Mouse (Mus musculus): ENCODE data around the gene Zfp239. TPM values are rescaled to one million over a fixed set of nuclear protein-coding genes. Genes with fewer than 3 reads are reported as not detected.

Gene Zfp239
- total and polyA plus RNA-seq, 2 experiments = 0.05 to 0.09 TPM

DNA sequence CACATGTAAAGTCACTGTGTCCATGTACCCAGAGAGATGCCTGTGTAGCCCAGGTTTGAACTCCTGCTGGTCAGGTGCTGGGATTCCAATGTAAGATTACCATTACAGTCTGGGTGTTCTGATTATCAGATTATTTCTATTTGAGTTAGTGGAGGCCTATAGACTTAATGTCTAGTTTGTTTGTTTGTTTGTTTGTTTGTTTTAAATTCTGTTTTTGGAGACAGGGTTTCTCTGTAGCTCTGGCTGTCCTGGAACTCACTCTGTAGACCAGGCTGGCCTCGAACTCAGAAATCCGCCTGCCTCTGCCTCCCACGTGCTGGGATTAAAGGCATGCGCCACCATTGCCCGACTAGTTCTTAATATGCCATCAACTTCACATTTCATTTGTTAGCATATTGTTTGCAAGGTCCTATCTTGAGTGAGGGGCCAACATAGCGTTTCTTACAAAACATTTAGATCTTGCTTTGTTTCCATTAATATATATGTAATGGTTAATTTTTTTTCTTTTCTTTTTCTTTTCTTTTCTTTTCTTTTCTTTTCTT lies 48.3 kb downstream of the Zfp239 start:
- Histone ChIP-seq H3K27ac (replicated peaks; ENCODE audit: insufficient read depth, low read depth, low read length) (no peak overlapping the region), H3K4me1 (ENCODE audit: control insufficient read depth, insufficient read depth, low read length) (peaks cover 16% of the 10 kb centered on the region), H3K4me3 (ENCODE audit: insufficient read depth, low read depth, low read length) (no peak overlapping the region), H3K27me3 (ENCODE audit: control insufficient read depth, insufficient read depth, low read length) (no peaks in the 10 kb centered on the region), H3K79me2 (ENCODE audit: control insufficient read depth, insufficient read depth, low read length) (peaks cover 32% of the 10 kb centered on the region), H3K36me3 (ENCODE audit: control insufficient read depth, insufficient read depth, low read length) (no peaks in the 10 kb centered on the region), H3K9ac (ENCODE audit: low read depth, low read length) (no peak overlapping the region)
- no peak for TF ChIP-seq POLR2A (IDR thresholded peaks at IDR 0.05; ENCODE audit: extremely low read depth, insufficient read depth, low read length)
- no peak for TF ChIP-seq CTCF (IDR thresholded peaks at IDR 0.05; ENCODE audit: low read depth, low read length)
- 79% methylated on average over 6 of the region's 6 CpGs for WGBS
- no peak for DNase-seq (ENCODE audit: extremely low read depth, low read depth, low spot score)

DNA sequence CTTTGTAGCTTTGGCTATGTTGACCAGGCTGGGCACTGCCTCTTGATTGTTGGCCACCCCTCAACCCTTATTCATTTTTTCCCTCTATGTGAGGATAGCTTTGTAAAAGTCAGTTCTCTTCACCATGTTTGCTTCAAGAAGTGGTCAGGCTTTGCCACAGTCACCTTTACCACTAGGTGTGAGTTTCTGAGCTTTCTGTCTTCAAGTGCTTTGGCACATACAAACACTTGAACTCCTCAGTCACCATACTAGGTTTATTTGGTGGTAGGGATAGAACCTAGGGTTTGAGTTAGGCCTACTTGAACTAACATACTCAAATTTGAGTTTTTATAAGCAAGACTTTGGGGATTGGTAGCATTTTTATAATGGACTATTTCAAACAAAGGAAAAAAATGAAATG lies 52.6 kb downstream of the Zfp239 start:
- Histone ChIP-seq H3K9ac (ENCODE audit: low read depth, low read length) (no peak overlapping the region), H3K27me3 (ENCODE audit: control insufficient read depth, insufficient read depth, low read length) (no peaks in the 10 kb centered on the region), H3K36me3 (ENCODE audit: control insufficient read depth, insufficient read depth, low read length) (peaks cover 7% of the 10 kb centered on the region), H3K4me1 (ENCODE audit: control insufficient read depth, insufficient read depth, low read length) (peaks cover 16% of the 10 kb centered on the region), H3K79me2 (ENCODE audit: control insufficient read depth, insufficient read depth, low read length) (peaks cover 29% of the 10 kb centered on the region), H3K4me3 (ENCODE audit: insufficient read depth, low read depth, low read length) (no peak overlapping the region), H3K27ac (replicated peaks; ENCODE audit: insufficient read depth, low read depth, low read length) (no peak overlapping the region)
- TF ChIP-seq POLR2A (IDR thresholded peaks at IDR 0.05; ENCODE audit: extremely low read depth, insufficient read depth, low read length) (no peak), CTCF (IDR thresholded peaks at IDR 0.05; ENCODE audit: low read depth, low read length) (no peak)
- DNase-seq (ENCODE audit: extremely low read depth, low read depth, low spot score) = no peak

DNA sequence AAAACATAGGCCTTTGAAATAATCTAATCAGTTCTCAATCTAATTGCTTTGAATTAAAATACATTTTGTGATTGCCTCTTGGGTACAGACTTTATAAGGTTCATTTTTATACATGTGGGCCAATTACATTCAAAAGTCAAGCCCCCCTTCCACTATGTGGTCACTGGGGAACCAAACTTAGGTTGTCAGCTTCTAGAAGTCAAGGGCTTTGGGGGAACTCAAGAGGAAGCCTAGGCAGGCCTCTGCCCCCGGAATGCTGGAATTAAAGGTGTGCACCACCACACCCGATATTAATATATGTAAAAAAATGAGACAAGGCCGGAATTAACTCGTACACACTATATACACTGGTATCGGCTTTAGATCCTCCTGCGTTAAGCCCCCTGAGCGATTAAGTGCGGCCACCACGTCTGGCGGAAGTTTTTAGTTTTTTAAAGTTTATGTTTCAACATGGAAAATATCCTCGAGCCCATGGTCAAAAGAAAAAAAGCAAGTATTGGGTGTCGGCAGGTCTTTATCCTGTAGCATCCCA lies 54.4 kb downstream of the Zfp239 start:
- WGBS = under 1% methylated on average over 12 of the region's 12 CpGs
- Histone ChIP-seq H3K79me2 (ENCODE audit: control insufficient read depth, insufficient read depth, low read length) (peaks cover 21% of the 10 kb centered on the region), H3K27ac (replicated peaks; ENCODE audit: insufficient read depth, low read depth, low read length) (peak overlapping the region; percentile 89), H3K9ac (ENCODE audit: low read depth, low read length) (peak overlapping the region; percentile 48), H3K4me3 (ENCODE audit: insufficient read depth, low read depth, low read length) (peak overlapping the region; percentile 68), H3K4me1 (ENCODE audit: control insufficient read depth, insufficient read depth, low read length) (peaks cover 16% of the 10 kb centered on the region), H3K36me3 (ENCODE audit: control insufficient read depth, insufficient read depth, low read length) (peaks cover 16% of the 10 kb centered on the region), H3K27me3 (ENCODE audit: control insufficient read depth, insufficient read depth, low read length) (no peaks in the 10 kb centered on the region)
- TF ChIP-seq CTCF (IDR thresholded peaks at IDR 0.05; ENCODE audit: low read depth, low read length) (no peak), POLR2A (IDR thresholded peaks at IDR 0.05; ENCODE audit: extremely low read depth, insufficient read depth, low read length) (no peak)
- DNase-seq (ENCODE audit: extremely low read depth, low read depth, low spot score) = no peak

DNA sequence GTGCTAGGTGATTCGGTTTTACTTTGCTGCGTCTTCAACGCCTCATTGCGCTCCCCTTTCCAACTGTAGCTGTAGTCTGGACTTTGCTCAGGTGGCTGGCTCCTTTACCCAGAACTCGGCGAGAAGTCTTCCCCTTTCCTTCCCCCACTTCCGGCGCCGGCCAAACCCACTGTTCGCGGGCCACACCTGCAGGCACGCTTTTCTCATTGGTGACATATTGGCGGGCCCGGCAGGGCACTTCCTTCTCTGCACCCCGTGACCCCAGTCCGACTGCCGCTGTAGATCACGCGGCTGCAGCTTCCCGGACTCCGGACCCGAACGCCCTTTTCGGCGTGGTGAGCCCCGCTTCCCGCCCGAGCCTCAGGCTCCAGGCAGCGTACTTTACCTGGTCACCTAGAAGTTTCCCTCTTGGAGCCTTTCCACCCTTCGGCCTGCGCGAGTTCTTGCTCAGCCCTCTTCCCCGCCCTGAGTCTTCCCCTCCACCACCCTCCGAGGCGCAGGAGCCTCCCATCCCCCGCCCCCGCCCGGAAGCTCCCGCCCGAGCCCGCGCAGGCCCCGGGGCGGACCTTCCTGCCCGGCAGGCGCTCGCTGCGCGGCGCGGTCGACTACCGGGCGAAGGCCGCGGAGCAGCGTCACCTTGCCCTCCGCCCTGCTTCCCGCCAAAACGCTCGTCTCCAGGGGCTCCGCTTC lies 55.0 kb downstream of the Zfp239 start:
- peak overlapping the region; percentile 68 for H3K4me3 ChIP-seq (ENCODE audit: insufficient read depth, low read depth, low read length)
- H3K9ac ChIP-seq (ENCODE audit: low read depth, low read length) = peak overlapping the region; percentile 76
- peak overlapping the region; percentile 89 for H3K27ac ChIP-seq (replicated peaks; ENCODE audit: insufficient read depth, low read depth, low read length)
- peaks cover 16% of the 10 kb centered on the region for H3K4me1 ChIP-seq (ENCODE audit: control insufficient read depth, insufficient read depth, low read length)
- DNase-seq (ENCODE audit: extremely low read depth, low read depth, low spot score) = peak; percentile 91
- peaks cover 21% of the 10 kb centered on the region for H3K79me2 ChIP-seq (ENCODE audit: control insufficient read depth, insufficient read depth, low read length)
- H3K27me3 ChIP-seq (ENCODE audit: control insufficient read depth, insufficient read depth, low read length) = no peaks in the 10 kb centered on the region
- TF ChIP-seq CTCF (IDR thresholded peaks at IDR 0.05; ENCODE audit: low read depth, low read length) = no peak
- TF ChIP-seq POLR2A (IDR thresholded peaks at IDR 0.05; ENCODE audit: extremely low read depth, insufficient read depth, low read length) = 0 out of 2 replicates have a peak, but pooled peaks have one; percentile 47
- H3K36me3 ChIP-seq (ENCODE audit: control insufficient read depth, insufficient read depth, low read length) = peaks cover 22% of the 10 kb centered on the region
- WGBS = under 1% methylated on average over 62 of the region's 62 CpGs

DNA sequence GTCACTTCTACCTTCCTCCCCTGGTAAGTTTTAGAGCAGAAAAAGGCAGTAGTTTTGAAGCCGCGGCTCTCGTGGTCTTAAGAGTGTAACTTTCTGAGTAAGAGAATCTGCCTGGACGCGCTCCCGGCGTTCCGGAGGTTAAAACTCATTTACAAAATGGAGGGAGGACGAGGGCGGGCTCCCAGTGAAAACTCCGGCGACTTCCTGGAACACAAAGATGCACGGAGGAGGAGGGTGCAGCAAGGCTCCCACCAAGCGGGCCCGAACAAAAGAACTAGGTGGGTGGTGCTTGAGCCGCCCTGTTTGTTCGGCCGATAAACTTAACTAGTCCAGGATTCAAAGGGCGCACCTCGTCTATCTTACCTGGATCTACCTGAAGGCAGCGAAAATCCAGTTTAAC lies 55.7 kb downstream of the Zfp239 start:
- Histone ChIP-seq H3K36me3 (ENCODE audit: control insufficient read depth, insufficient read depth, low read length) (peaks cover 28% of the 10 kb centered on the region), H3K79me2 (ENCODE audit: control insufficient read depth, insufficient read depth, low read length) (peaks cover 21% of the 10 kb centered on the region), H3K4me3 (ENCODE audit: insufficient read depth, low read depth, low read length) (peak overlapping the region; percentile 68), H3K27ac (replicated peaks; ENCODE audit: insufficient read depth, low read depth, low read length) (peak overlapping the region; percentile 84), H3K4me1 (ENCODE audit: control insufficient read depth, insufficient read depth, low read length) (peaks cover 16% of the 10 kb centered on the region), H3K27me3 (ENCODE audit: control insufficient read depth, insufficient read depth, low read length) (no peaks in the 10 kb centered on the region), H3K9ac (ENCODE audit: low read depth, low read length) (peak overlapping the region; percentile 76)
- DNase-seq (ENCODE audit: extremely low read depth, low read depth, low spot score) = peak; percentile 58
- TF ChIP-seq CTCF (IDR thresholded peaks at IDR 0.05; ENCODE audit: low read depth, low read length) (no peak), POLR2A (IDR thresholded peaks at IDR 0.05; ENCODE audit: extremely low read depth, insufficient read depth, low read length) (no peak)
- WGBS = under 1% methylated on average over 21 of the region's 21 CpGs

DNA sequence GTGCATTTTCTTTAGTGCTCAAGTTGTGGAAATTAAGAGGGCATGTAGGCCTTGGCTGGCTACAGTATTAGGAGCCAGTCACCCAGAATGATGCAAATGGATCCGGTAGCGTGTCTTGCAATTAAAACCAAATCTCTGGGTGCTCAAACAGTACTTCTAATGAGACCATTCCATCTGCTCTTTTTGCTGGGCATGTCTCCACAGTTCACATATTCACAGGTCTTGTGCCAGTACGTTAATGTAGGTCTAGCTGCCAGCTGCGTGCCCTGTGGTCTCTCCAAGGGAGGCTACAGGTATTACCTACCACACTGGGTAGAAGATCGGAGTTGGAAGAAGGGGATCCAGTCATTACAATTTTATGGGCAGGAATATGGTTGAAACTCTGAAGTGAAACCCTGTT lies 56.1 kb downstream of the Zfp239 start:
- no peak for TF ChIP-seq POLR2A (IDR thresholded peaks at IDR 0.05; ENCODE audit: extremely low read depth, insufficient read depth, low read length)
- no peak for TF ChIP-seq CTCF (IDR thresholded peaks at IDR 0.05; ENCODE audit: low read depth, low read length)
- Histone ChIP-seq H3K79me2 (ENCODE audit: control insufficient read depth, insufficient read depth, low read length) (peaks cover 21% of the 10 kb centered on the region), H3K27me3 (ENCODE audit: control insufficient read depth, insufficient read depth, low read length) (no peaks in the 10 kb centered on the region), H3K9ac (ENCODE audit: low read depth, low read length) (peak overlapping the region; percentile 76), H3K4me3 (ENCODE audit: insufficient read depth, low read depth, low read length) (peak overlapping the region; percentile 68), H3K27ac (replicated peaks; ENCODE audit: insufficient read depth, low read depth, low read length) (no peak overlapping the region; the same call in 1 of the 2 replicates), H3K36me3 (ENCODE audit: control insufficient read depth, insufficient read depth, low read length) (peaks cover 31% of the 10 kb centered on the region), H3K4me1 (ENCODE audit: control insufficient read depth, insufficient read depth, low read length) (peaks cover 16% of the 10 kb centered on the region)
- WGBS = 4% methylated on average over 5 of the region's 5 CpGs
- no peak for DNase-seq (ENCODE audit: extremely low read depth, low read depth, low spot score)
